Mouse (Mus musculus) heart, adult 11 months (tissue): ENCODE results near the gene Cdk20.

Experiments used
- DNase-seq: peaks from one replicate; pipeline ENCODE4 v3.0.0; 2022

The Cdk20 gene

GRCm38 (mm10) chr13:64422607-64422957 lies 9.5 kb upstream of the Cdk20 start:
- DNase-seq, result peak; percentile 78

- DNase-seq, result no peak
Observed at GRCm38 (mm10) chr13:64424347-64424746, 7.8 kb upstream of the Cdk20 start.

GRCm38 (mm10) chr13:64425280-64425679 lies 6.8 kb upstream of the Cdk20 start:
- DNase-seq, result no peak

DNA sequence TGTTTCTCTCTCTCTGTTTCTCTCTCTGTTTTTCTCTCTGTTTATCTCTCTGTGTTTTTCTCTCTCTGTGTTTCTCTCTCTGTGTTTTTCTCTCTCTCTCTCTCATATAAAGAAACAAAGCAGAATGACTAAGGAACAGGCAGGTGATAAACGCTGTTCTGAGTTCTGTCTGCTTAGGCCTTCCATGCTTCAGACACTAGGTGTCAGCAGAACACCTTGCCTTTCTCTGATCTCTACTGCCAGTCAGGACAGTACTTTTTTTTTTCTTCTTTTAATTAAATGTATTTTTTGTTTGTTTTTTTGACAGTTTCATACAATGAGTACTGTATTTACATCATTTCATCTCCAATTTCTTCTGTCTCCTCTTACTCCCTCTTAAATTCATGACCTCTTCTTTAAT lies 2.8 kb upstream of the Cdk20 start:
- no peak for DNase-seq

- DNase-seq, result peak; percentile 85
Observed at GRCm38 (mm10) chr13:64437801-64438200, 5.7 kb downstream of the Cdk20 start.

DNA sequence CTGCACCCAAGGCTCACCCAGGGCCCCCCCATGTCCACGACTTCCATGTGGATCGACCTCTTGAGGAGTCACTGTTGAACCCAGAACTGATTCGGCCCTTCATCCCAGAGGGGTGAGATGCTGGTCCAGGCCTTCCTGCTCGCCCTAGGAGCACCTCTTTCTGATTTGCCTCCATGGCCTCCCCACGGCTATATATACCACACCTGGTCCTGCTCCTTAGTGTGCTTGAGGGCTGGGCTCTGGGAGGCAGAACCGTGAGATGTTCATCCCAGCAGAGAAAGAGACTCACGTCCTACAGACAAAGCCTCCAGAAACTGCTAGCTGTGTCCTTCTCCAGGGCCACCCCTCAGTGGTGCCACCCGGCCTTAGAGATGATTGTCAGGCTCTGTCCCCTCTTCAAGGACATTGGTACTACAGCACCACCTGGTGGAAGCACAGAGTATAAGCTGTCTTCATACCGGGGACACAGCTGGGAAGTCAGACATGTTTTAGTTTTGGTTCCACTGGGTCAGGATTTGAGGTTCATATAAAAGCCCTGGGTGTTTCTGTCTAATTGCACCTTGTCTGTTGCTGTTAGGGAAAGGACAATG lies 6.8 kb downstream of the Cdk20 start:
- peak; percentile 96 for DNase-seq

GRCm38 (mm10) chr13:64439471-64439870 lies 7.4 kb downstream of the Cdk20 start:
- DNase-seq, result peak; percentile 77

GRCm38 (mm10) chr13:64440592-64440991 lies 8.5 kb downstream of the Cdk20 start:
- no peak for DNase-seq

GRCm38 (mm10) chr13:64443263-64443894 lies 11.3 kb downstream of the Cdk20 start:
- DNase-seq, result no peak

- DNase-seq, result peak; percentile 69
Observed at GRCm38 (mm10) chr13:64445254-64445920, 13.3 kb downstream of the Cdk20 start.

DNA sequence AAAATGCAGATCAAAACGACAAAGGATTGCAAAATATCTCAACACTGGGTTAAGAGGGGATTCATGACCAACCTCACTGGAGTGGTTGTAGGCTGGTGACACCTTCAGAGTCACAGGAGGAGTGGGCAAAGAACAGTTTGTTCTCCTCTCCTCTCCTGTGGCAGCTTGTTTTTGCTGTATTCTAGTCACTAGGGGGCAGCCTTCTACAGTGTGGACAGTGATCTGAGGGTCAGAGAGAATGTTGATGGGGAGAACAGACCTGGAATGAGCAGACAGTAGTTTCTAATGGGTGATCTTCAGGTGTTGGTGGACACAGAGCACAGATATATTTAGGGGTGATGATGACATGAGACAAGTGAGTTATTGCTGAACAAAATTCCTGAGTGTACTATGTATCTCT lies 15.8 kb downstream of the Cdk20 start:
- no peak for DNase-seq

DNA sequence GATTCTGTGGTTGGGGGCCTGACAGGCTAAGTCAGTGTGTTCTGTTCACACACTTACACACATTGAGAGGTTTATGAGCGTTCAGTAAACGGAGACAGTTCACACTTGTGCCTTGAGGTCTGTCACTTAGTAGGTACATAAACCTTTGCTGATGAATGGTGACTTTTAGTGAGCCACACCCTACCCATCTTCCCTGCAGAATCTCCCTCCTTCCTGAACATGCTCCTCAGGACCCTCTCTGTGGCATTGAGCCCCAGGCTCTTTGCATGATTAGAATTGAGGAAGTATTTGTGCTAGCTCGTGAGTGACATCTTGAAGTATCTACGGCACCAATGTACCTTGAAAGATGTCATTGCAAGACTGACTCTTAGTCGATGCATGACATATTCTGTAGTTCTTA lies 16.6 kb downstream of the Cdk20 start:
- DNase-seq, result no peak

- DNase-seq, result peak; percentile 1
Observed at GRCm38 (mm10) chr13:64450001-64450794, 18.1 kb downstream of the Cdk20 start.

DNA sequence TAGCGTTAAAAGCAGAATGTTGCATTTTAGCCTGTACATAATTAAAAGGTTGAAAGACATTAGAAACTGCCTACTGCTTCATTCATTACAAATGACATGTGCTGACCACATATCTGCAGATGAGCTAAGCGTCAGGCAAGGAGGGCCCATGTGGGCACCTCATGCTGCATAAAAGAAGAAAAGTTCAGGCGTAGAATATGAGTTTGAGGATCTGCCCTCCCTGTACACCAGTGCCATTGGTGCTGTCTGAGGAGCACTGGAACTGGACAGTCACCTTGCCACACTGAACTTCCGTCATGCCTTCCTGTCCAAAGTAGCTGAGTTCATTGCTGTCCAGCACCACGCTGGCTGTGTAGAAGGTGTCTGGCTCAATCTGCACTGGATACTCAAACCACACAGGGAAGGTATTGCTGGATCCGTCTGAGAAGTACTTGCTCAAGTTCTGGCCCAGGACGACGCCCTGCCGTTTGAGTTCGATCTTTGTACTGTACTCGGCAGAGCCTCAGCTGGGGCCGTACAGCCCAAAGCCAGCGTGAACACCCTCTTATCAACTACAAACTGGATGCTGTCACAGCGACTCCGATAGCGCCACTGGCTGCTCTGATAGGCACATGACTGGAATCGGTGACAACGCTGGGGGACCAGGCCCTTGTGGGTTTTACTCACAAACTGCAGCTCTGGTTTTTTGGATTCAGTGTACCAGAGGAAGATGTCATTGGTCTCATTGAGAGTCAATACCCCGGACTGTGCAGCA lies 25.3 kb downstream of the Cdk20 start:
- DNase-seq, result peak; percentile 72

- peak; percentile 70 for DNase-seq
Observed at GRCm38 (mm10) chr13:64458181-64458580, 26.1 kb downstream of the Cdk20 start.

DNA sequence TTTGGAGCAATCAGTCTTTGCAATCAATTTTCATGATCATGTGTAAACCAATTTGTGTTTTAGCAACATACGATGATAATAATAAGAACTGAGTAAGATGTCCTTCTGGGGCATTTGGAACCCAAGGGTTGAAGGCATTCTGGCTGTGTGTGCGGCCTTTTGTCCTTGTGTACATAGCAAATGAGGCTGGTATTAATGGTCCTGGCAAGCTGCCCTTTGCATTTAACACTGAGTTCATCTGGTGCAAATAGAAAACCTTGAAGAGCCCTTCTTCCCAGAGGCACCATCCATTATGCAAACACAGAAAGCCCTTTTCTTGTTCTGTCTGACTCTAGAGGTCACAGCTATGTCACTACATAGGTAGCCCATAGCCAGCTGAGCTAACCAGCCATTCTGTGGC lies 30.5 kb downstream of the Cdk20 start:
- DNase-seq, result no peak

GRCm38 (mm10) chr13:64465166-64465565 lies 33.1 kb downstream of the Cdk20 start:
- no peak for DNase-seq

- DNase-seq, result no peak
Observed at GRCm38 (mm10) chr13:64467886-64468285, 35.8 kb downstream of the Cdk20 start.

DNA sequence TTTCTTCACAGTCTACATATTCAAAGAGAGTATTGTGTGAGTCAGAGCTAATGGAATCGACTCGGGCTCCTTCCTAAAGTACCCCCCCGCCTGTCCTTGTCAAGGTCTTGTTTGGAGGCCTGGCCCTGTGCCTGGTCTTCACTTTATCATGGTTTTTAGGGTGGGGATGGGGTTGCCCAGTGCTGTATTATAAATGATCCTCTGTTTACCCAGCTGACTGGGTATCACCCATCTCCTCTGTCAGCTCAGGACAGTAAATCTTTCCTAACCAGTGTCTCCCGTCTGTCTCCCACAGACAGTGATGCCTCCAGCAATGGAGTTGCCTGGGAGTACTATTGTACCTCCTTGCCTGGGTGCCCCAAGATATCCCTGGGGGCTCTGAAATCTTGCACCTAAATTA lies 45.9 kb downstream of the Cdk20 start:
- DNase-seq, result peak; percentile 23

DNA sequence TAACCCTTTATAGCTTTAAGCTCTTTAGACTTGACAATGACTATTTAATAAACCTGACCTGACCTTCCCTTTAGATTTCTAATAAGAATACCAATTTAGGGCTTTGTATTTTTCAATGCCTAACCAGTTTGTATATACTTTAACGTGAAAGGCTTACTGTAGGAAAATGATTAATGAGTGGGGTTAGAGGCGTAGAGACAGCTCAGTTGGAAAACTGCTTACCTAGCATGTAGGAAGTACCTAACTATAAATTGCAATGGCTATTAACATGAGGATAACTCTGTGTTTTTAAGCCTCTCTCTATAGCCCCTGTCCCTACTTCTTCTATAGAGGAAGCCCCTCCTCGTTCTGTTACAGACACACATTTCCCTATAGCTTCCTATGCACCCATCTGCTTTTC lies 47.8 kb downstream of the Cdk20 start:
- peak; percentile 15 for DNase-seq

GRCm38 (mm10) chr13:64489886-64490285 lies 57.8 kb downstream of the Cdk20 start:
- peak; percentile 56 for DNase-seq
